8 mouse cellular contexts compared by ENCODE assay signal in the genomic region with DNA sequence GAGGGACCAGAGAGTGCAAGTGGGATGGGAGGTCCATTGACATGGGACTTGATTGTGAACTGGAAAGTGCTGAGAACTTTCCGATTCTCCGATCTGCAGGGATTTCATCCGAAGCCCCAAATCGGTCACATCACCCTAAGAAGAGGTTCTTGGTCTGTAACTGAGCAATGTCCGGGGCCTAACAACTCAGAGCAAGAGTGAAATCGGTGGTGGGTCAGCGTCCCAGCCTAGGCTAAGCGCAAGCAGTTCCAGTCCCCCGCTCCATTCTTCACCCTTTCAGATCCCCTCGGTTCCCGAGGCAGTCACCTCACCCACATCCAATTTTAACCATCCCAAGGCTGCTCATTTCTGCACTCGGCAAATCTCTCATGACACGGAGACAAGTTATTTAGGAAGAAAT. TPM values are rescaled to one million over a fixed set of nuclear protein-coding genes. Genes with fewer than 3 reads are reported as not detected.
A peak's percentile ranks its signal among the peaks of the same experiment; 100 is the strongest.
DNase-seq lines count a peak whose midpoint lies in the region; ATAC-seq and TF ChIP-seq lines count a peak whose summit lies in the region.

No protein-coding gene starts in this region.

- TF ChIP-seq EP300 in ES-Bruce4 (IDR thresholded peaks at IDR 0.05; ENCODE audit: insufficient read depth, low read depth, low read length) = no peak

- H3K9me3 ChIP-seq in ES-Bruce4 (replicated peaks; ENCODE audit: control insufficient read depth, insufficient read depth, low read length, poor library complexity, severe bottlenecking) = no peaks in the 10 kb centered on the region
- H3K9me3 ChIP-seq in hindbrain, embryonic 10.5 days = no peaks in the 10 kb centered on the region
- no peaks in the 10 kb centered on the region for H3K9me3 ChIP-seq in liver, embryonic 15.5 days (replicated peaks)

- no peaks in the 10 kb centered on the region for H3K36me3 ChIP-seq in ES-Bruce4 (ENCODE audit: control insufficient read depth, insufficient read depth, low read length, poor library complexity, severe bottlenecking)
- H3K36me3 ChIP-seq in hindbrain, embryonic 10.5 days = no peaks in the 10 kb centered on the region
- no peaks in the 10 kb centered on the region for H3K36me3 ChIP-seq in liver, embryonic 15.5 days (replicated peaks)

- peak overlapping the region; percentile 91 for H3K4me2 ChIP-seq in liver, embryonic 15.5 days

- no peak for ATAC-seq in liver, embryonic 15.5 days (ENCODE audit: insufficient read depth)

- DNase-seq in cerebellum, adult 9-10 months = peak; percentile 60
- no peak for DNase-seq in cerebellum, postnatal 4 days (ENCODE audit: low spot score in 2 of 2)
- DNase-seq in hindbrain, embryonic 10.5 days (ENCODE audit: low spot score) = no peak
- no peak for DNase-seq in right cerebral cortex, postnatal 4 days
- DNase-seq in spleen, postnatal 10 days (ENCODE audit: low spot score in 2 of 2) = no peak
- no peak for DNase-seq in testis, postnatal 14 days (ENCODE audit: low spot score)

- under 1% methylated on average over 13 of the region's 13 CpGs for WGBS in hindbrain, embryonic 10.5 days
- WGBS in liver, embryonic 15.5 days (ENCODE audit: insufficient replicate concordance) = 2% methylated on average over 13 of the region's 13 CpGs

- peaks cover 5% of the 10 kb centered on the region for H3K4me1 ChIP-seq in ES-Bruce4 (ENCODE audit: control insufficient read depth, insufficient read depth, low read length)
- H3K4me1 ChIP-seq in hindbrain, embryonic 10.5 days (replicated peaks) = peaks cover 59% of the 10 kb centered on the region
- H3K4me1 ChIP-seq in liver, embryonic 15.5 days (replicated peaks) = peaks cover 78% of the 10 kb centered on the region

- TF ChIP-seq CTCF in ES-Bruce4 (IDR thresholded peaks at IDR 0.05; ENCODE audit: low read depth, low read length) = no peak

- TF ChIP-seq POLR2A in ES-Bruce4 (IDR thresholded peaks at IDR 0.05; ENCODE audit: insufficient read depth, low read length) = no peak

- peak overlapping the region; percentile 93 for H3K4me3 ChIP-seq in ES-Bruce4 (ENCODE audit: low read depth, low read length)
- H3K4me3 ChIP-seq in hindbrain, embryonic 10.5 days = peak overlapping the region; percentile 79
- peak overlapping the region; percentile 75 for H3K4me3 ChIP-seq in liver, embryonic 15.5 days (replicated peaks)

- H3K9ac ChIP-seq in ES-Bruce4 (ENCODE audit: low read depth, poor library complexity, severe bottlenecking) = peak overlapping the region; percentile 67
- peak overlapping the region; percentile 81 for H3K9ac ChIP-seq in liver, embryonic 15.5 days

- H3K27me3 ChIP-seq in ES-Bruce4 (ENCODE audit: control insufficient read depth, insufficient read depth, low read length, poor library complexity, severe bottlenecking) = no peaks in the 10 kb centered on the region
- H3K27me3 ChIP-seq in hindbrain, embryonic 10.5 days (ENCODE audit: insufficient read depth, poor library complexity, severe bottlenecking) = peaks cover 7% of the 10 kb centered on the region; the same call in 1 of the 2 replicates
- no peaks in the 10 kb centered on the region for H3K27me3 ChIP-seq in liver, embryonic 15.5 days

- peak overlapping the region; percentile 21; the same call in 1 of the 2 replicates for H3K27ac ChIP-seq in ES-Bruce4 (ENCODE audit: insufficient read depth, low read length)
- peak overlapping the region; percentile 98 for H3K27ac ChIP-seq in hindbrain, embryonic 10.5 days
- H3K27ac ChIP-seq in liver, embryonic 15.5 days (replicated peaks) = peak overlapping the region; percentile 87

RNA-seq across cellular contexts. Expression of a gene that starts 0.5 kb away (rescaled TPM):
- 17.1 and 24.7 TPM in 2 replicates for polyA plus RNA-seq in ES-Bruce4 (2011; ENCODE audit: insufficient read depth, insufficient read length, low read depth, missing spikeins)
- polyA plus RNA-seq in hindbrain, embryonic 10.5 days (2016; fragmentation: Nextera tagmentation; extraction: Ambion mirVana) = 56.6 and 57.6 TPM in 2 replicates
- polyA plus RNA-seq in liver, embryonic 15.5 days (2015; fragmentation: Nextera tagmentation; extraction: Ambion mirVana) = 20.2 and 21.6 TPM in 2 replicates

RNA-seq across cellular contexts. Expression of a gene that starts 10.6 kb away (rescaled TPM):
- polyA plus RNA-seq in ES-Bruce4 (2011; ENCODE audit: insufficient read depth, insufficient read length, low read depth, missing spikeins) = 4.0 and 7.0 TPM in 2 replicates
- 8.5 and 12.6 TPM in 2 replicates for polyA plus RNA-seq in hindbrain, embryonic 10.5 days (2016; fragmentation: Nextera tagmentation; extraction: Ambion mirVana)
- 4.3 and 5.3 TPM in 2 replicates for polyA plus RNA-seq in liver, embryonic 15.5 days (2015; fragmentation: Nextera tagmentation; extraction: Ambion mirVana)

RNA-seq across cellular contexts. Expression of a gene that starts 18.2 kb away (rescaled TPM):
- 39.5 and 41.6 TPM in 2 replicates for polyA plus RNA-seq in ES-Bruce4 (2011; ENCODE audit: insufficient read depth, insufficient read length, low read depth, missing spikeins)
- polyA plus RNA-seq in hindbrain, embryonic 10.5 days (2016; fragmentation: Nextera tagmentation; extraction: Ambion mirVana) = 67.1 and 108 TPM in 2 replicates
- 14.9 and 19.6 TPM in 2 replicates for polyA plus RNA-seq in liver, embryonic 15.5 days (2015; fragmentation: Nextera tagmentation; extraction: Ambion mirVana)

RNA-seq across cellular contexts. Expression of a gene that starts 24.6 kb away (rescaled TPM):
- 108 and 121 TPM in 2 replicates for polyA plus RNA-seq in ES-Bruce4 (2011; ENCODE audit: insufficient read depth, insufficient read length, low read depth, missing spikeins)
- 184 and 228 TPM in 2 replicates for polyA plus RNA-seq in hindbrain, embryonic 10.5 days (2016; fragmentation: Nextera tagmentation; extraction: Ambion mirVana)
- polyA plus RNA-seq in liver, embryonic 15.5 days (2015; fragmentation: Nextera tagmentation; extraction: Ambion mirVana) = 111 and 115 TPM in 2 replicates

RNA-seq across cellular contexts. Expression of a gene that starts 24.9 kb away (rescaled TPM):
- 25.0 and 29.3 TPM in 2 replicates for polyA plus RNA-seq in ES-Bruce4 (2011; ENCODE audit: insufficient read depth, insufficient read length, low read depth, missing spikeins)
- polyA plus RNA-seq in hindbrain, embryonic 10.5 days (2016; fragmentation: Nextera tagmentation; extraction: Ambion mirVana) = 7.8 and 9.8 TPM in 2 replicates
- polyA plus RNA-seq in liver, embryonic 15.5 days (2015; fragmentation: Nextera tagmentation; extraction: Ambion mirVana) = 6.4 and 7.6 TPM in 2 replicates

Comparison
In these comparisons a context has a peak if more than half of its experiments do, and no peak if none do; other contexts are left out.
1. H3K27ac ChIP-seq: peak in every context shown above with its lines; median percentile 98 in hindbrain, embryonic 10.5 days; 87 in liver, embryonic 15.5 days; 21 in ES-Bruce4.